Mouse (Mus musculus) liver, embryonic 14.5 days (tissue): ENCODE measurements around the gene Tbcb. TPM values are rescaled to one million over a fixed set of nuclear protein-coding genes. Genes with fewer than 3 reads are reported as not detected.
A peak's percentile ranks its signal among the peaks of the same experiment; 100 is the strongest.

Experiments
- ATAC-seq: fragments of 200-750 bp; cut with Nextera tagmentation; 2 replicates; pipeline ENCODE4 v1.8.0; 2017; ENCODE audit warnings: moderate number of reproducible peaks, mild to moderate bottlenecking, moderate library complexity; ENCODE audit not compliant: insufficient read depth
- DNase-seq, 3 experiments: peaks; one replicate each; pipeline ENCODE4 v3.0.0-alpha.2; 2012 to 2013; ENCODE audit warnings: low read depth in 3 of 3, low spot score in 3 of 3
- H3K27ac ChIP-seq: fragments of 300-500 bp; sonication (generic); 2 replicates; pipeline ENCODE4 v1.5.1; 2014; ENCODE audit warnings: moderate library complexity, mild to moderate bottlenecking, control low read depth, inconsistent platforms
- H3K27me3 ChIP-seq: fragments of 300-500 bp; sonication (generic); 2 replicates; pipeline ENCODE4 v1.6.1; 2014; ENCODE audit warnings: mild to moderate bottlenecking, low read length, moderate library complexity; ENCODE audit not compliant: control insufficient read depth, insufficient read depth
- H3K36me3 ChIP-seq: fragments of 300-500 bp; sonication (generic); replicated peaks from 2 replicates; pipeline ENCODE4 v1.6.1; 2014; ENCODE audit warnings: low read depth; ENCODE audit not compliant: control insufficient read depth, insufficient read depth
- H3K4me1 ChIP-seq, 2 experiments: fragments of 200-500 bp in 1 of 2; fragments of 300-500 bp in 1 of 2; sonication (generic) in 1 of 2; replicated peaks; 2 replicates each; pipeline ENCODE4 v1.6.1; 2012 to 2014; ENCODE audit warnings: antibody characterized with exemption in 1 of 2, inconsistent platforms in 1 of 2, low read length in 1 of 2; ENCODE audit not compliant: control insufficient read depth in 2 of 2, insufficient read depth in 2 of 2
- H3K4me2 ChIP-seq: fragments of 300-500 bp; sonication (generic); 2 replicates; pipeline ENCODE4 v1.6.1; 2014; ENCODE audit warnings: low read depth, mild to moderate bottlenecking, control low read depth, moderate library complexity
- H3K4me3 ChIP-seq, 2 experiments: fragments of 200-500 bp in 1 of 2; fragments of 300-500 bp in 1 of 2; sonication (generic) in 1 of 2; 2 replicates each; pipeline ENCODE4 v1.5.1; 2012 to 2014; ENCODE audit warnings: low read depth in 2 of 2, low read length in 2 of 2, mild to moderate bottlenecking in 2 of 2, control low read depth in 1 of 2, inconsistent platforms in 1 of 2, moderate library complexity in 1 of 2; ENCODE audit not compliant: insufficient read depth in 1 of 2
- H3K9ac ChIP-seq: fragments of 300-500 bp; sonication (generic); replicated peaks from 2 replicates; pipeline ENCODE4 v1.6.1; 2014; ENCODE audit warnings: mild to moderate bottlenecking, control low read depth, moderate library complexity
- H3K9me3 ChIP-seq: fragments of 300-500 bp; sonication (generic); 2 replicates; pipeline ENCODE4 v1.6.1; 2016; ENCODE audit warnings: low read length, mixed read lengths; ENCODE audit not compliant: control insufficient read depth
- CTCF ChIP-seq: IDR thresholded peaks from 2 replicates; pipeline ENCODE4 v1.5.1; 2016; ENCODE audit warnings: antibody characterized with exemption, low read depth, control low read depth
- EP300 ChIP-seq: IDR thresholded peaks from 2 replicates; pipeline ENCODE4 v1.6.1; 2016; ENCODE audit warnings: antibody characterized with exemption, low read depth
- WGBS: fragments of 180-500 bp; shearing (Covaris S2); extraction: QIAGEN DNeasy Blood & Tissue Kit; methylation state at CpG from one replicate; pipeline ENCODE4 v1.1.7; 2014; ENCODE audit not compliant: insufficient replicate concordance; 5-methylcytosine and 5-hydroxymethylcytosine counted together
- polyA plus RNA-seq, 2 experiments: library from polyadenylated mRNA; depleted of rRNA in 1 of 2; stranded (reverse) in 1 of 2; unstranded in 1 of 2; fragments of >200 nt; fragmentation: Nextera tagmentation in 1 of 2; extraction: Ambion mirVana in 1 of 2; gene quantifications; 2 replicates each; pipeline versions ENCODE4 v1.2.1 to v1.2.3; 2012 to 2014

Gene Tbcb
- polyA plus RNA-seq, 2 experiments: 24.4 to 44.8 TPM

DNA sequence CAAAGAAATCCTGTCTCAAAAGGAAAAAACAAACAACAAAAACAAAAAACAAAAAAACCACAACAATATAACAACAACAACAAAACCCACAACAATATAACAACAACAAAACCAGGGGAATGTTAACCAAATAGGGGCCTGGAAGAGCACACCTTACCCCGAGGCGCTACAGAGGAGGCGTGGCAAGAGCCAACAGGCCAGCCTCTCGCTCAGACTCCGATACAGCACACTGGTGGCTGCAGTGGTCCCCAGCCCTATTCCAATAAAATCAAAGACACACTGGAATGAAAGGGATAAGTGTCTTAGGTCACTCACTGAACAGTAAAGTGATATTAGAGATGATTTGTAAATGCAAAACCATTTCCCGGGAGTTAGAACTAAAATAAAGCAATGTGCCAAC lies 47.5 kb upstream of the Tbcb start:
- DNase-seq (peak in 1 of 3 experiments; percentile 49), ATAC-seq (peak; percentile 42; the same call in 1 of the 2 replicates)
- H3K27ac ChIP-seq: peak overlapping the region; percentile 93
- H3K36me3 ChIP-seq: no peaks in the 10 kb centered on the region
- peak overlapping the region; percentile 85 for H3K4me2 ChIP-seq
- 0% methylated on average over 6 of the region's 6 CpGs for WGBS
- peak overlapping the region; percentile 85 for H3K9ac ChIP-seq
- peak overlapping the region; percentile 78 to 89 for H3K4me3 ChIP-seq
- H3K27me3 ChIP-seq: no peaks in the 10 kb centered on the region
- no peaks in the 10 kb centered on the region for H3K9me3 ChIP-seq
- peaks cover 2 to 10% of the 10 kb centered on the region in 2 experiments; a peak in 3 of 4 replicates for H3K4me1 ChIP-seq
- no peak for TF ChIP-seq CTCF
- no peak for TF ChIP-seq EP300

DNA sequence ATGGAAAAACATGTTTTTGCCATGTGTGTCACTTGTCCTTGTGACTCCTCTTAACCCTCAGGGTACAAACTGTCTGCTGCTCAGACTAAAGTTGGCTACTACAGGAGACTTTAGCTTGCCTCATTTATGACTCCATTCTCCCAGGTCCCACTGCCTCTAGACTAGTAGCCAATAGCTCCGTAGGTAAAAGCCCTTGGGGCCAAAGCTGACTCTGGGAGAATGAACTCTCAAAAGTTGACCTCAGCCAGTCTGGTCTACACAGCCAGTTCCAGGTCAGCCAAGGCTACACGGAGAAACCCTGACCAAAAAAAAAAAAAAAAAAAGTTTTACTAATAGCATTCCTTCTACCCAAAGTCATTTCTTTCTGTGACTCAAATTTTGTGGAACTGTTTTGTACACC lies 46.8 kb upstream of the Tbcb start:
- Histone ChIP-seq H3K27ac (no peak overlapping the region), H3K36me3 (no peaks in the 10 kb centered on the region), H3K4me1 (peaks cover 2 to 10% of the 10 kb centered on the region in 2 experiments; a peak in 3 of 4 replicates), H3K4me2 (peak overlapping the region; percentile 85), H3K27me3 (no peaks in the 10 kb centered on the region), H3K9me3 (no peaks in the 10 kb centered on the region), H3K9ac (peak overlapping the region; percentile 16), H3K4me3 (peak overlapping the region in 1 of 2 experiments; percentile 78; a peak in 3 of 4 replicates)
- DNase-seq (no peak), ATAC-seq (no peak)
- TF ChIP-seq EP300 (no peak), CTCF (no peak)
- 58% methylated on average over 2 of the region's 2 CpGs for WGBS

DNA sequence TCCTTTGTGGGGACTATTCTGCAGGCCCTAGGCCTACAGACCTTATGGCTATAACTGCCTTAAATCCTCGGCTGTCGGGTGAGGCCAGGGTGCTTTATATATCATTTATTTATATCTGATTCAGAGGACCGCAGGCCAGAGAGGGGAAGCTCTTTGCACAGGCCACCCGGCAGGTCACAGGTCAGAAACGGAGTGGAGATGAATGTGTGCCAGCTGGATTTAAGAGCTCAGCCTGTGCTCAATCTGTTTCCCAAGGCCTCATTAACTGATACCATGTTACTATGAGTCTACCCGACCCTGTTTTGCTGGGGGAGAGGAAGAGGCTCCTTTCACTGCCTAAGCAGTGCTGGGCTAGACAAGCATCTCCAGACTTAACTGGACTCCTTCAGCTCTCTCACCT lies 42.3 kb upstream of the Tbcb start:
- H3K36me3 ChIP-seq: no peaks in the 10 kb centered on the region; the same call in 1 of the 2 replicates
- 74% methylated on average over 6 of the region's 6 CpGs for WGBS
- H3K4me3 ChIP-seq: no peak overlapping the region
- H3K4me2 ChIP-seq: no peak overlapping the region
- DNase-seq (no peak), ATAC-seq (no peak)
- no peaks in the 10 kb centered on the region for H3K27me3 ChIP-seq
- H3K9me3 ChIP-seq: no peaks in the 10 kb centered on the region
- no peak overlapping the region for H3K27ac ChIP-seq
- H3K9ac ChIP-seq: no peak overlapping the region
- no peak for TF ChIP-seq CTCF
- no peak for TF ChIP-seq EP300
- 0 out of 4 replicates have a peak, but pooled peaks cover 2% of the 10 kb centered on the region in 2 experiments for H3K4me1 ChIP-seq

DNA sequence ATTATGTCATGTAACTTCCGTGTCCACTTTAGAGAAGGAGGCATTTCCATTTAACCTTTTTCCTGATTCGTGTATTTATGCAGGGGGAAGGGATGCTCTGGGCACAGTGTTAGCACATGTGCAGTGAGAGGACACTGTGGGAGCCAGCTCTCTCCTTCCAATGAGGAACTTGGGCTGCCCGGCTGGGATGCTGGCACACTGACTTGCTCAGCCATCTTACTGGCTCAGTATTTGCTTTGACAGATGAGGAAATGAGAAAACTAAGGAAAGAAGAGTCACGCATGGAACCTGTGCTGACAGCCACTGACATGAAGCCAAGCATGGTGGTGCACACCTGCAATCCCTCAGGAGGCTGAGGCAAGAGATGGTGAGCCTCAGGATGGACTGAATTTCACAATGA lies 37.6 kb upstream of the Tbcb start:
- 79% methylated on average over 4 of the region's 4 CpGs for WGBS
- no peak overlapping the region for H3K4me2 ChIP-seq
- TF ChIP-seq EP300 (no peak), CTCF (no peak)

DNA sequence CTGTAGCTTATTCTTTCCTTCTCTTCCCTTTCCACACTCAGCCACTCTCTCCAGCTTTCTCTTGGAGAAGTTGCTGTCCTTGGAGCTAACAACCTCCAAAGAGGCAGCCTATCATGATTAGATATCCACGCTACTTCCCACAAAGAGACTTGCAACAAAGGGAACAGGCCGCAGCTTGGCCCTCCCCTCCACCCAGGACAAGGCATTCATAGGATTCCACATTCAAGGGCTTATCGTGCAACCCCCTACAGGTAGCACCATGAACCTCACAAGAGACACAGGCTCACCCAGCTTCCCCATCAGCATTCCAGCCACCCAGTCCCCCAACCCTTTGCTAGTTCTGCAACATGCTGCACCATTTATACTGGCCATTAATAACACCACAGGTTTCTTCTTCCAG lies 34.7 kb upstream of the Tbcb start:
- H3K4me2 ChIP-seq: no peak overlapping the region
- H3K9me3 ChIP-seq: no peaks in the 10 kb centered on the region
- H3K4me1 ChIP-seq: no peaks in the 10 kb centered on the region
- 81% methylated on average over 3 of the region's 3 CpGs for WGBS
- no peak overlapping the region for H3K9ac ChIP-seq
- TF ChIP-seq CTCF (no peak), EP300 (no peak)
- peaks cover 9% of the 10 kb centered on the region for H3K36me3 ChIP-seq
- DNase-seq: no peak
- no peak overlapping the region for H3K27ac ChIP-seq
- H3K27me3 ChIP-seq: no peaks in the 10 kb centered on the region
- no peak for ATAC-seq
- no peak overlapping the region for H3K4me3 ChIP-seq

More for the DNA sequence above, 37.6 kb upstream of the Tbcb start:
- no peaks in the 10 kb centered on the region for H3K9me3 ChIP-seq
- peaks cover 4% of the 10 kb centered on the region for H3K36me3 ChIP-seq
- H3K4me1 ChIP-seq: no peaks in the 10 kb centered on the region
- DNase-seq: no peak
- no peak overlapping the region for H3K4me3 ChIP-seq
- no peak overlapping the region for H3K9ac ChIP-seq
- no peak for ATAC-seq
- no peak overlapping the region for H3K27ac ChIP-seq
- H3K27me3 ChIP-seq: no peaks in the 10 kb centered on the region
